ENCODE assay signal across 32 mouse cellular contexts in the genomic region with DNA sequence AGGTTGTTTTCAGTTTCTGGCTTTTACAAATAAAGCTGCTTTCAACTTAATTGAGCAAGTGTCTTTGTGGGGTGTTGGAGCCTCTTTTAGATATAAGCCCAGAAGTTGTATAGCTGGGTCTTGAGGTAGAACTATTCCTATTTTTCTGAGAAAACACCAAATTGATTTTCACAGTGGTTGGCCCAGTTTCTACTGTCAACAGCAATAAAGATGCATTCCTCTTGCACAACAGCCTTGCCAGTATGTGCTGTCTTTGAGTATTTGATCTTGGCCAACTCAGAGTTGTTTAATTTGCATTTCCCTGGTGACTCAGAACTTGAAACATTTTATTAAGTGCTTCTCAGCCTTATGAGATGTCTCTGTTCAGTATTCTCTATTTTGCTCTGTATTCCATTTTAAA. TPM values are rescaled to one million over a fixed set of nuclear protein-coding genes. Genes with fewer than 3 reads are reported as not detected.
"Had no signal": no experiment of that assay in that cellular context is flagged by ENCODE, and none has a peak within 500 bp of the region (broad histone marks: within the 10 kb centered on the region; RNA-seq: fewer than 3 reads in every experiment).

No protein-coding gene starts in this region.

- H3K27me3 ChIP-seq: heart, embryonic 12.5 days; hindbrain, embryonic 12.5 days; intestine, embryonic 15.5 days; limb, embryonic 13.5 days; limb, embryonic 15.5 days; liver, embryonic 12.5 days had no signal

- ATAC-seq: hindbrain, embryonic 16.5 days; inflammation-experienced regulatory T-cells, adult 6 months; intestine, embryonic 15.5 days; intestine, postnatal 0 days; liver, embryonic 12.5 days had no signal

- DNase-seq: gastrocnemius, adult 2 months; gastrocnemius, postnatal 10 days; gastrocnemius, postnatal 25 days; heart, adult 18-20 months; heart, postnatal 10 days; heart, postnatal 4 days; kidney, adult 18-20 months; kidney, adult 8-10 months; kidney, postnatal 14 days; kidney, postnatal 36 days; layer of hippocampus, adult 9-11 months; layer of hippocampus, postnatal 36 days; left cerebral cortex, postnatal 4 days had no signal

- H3K4me1 ChIP-seq: heart, embryonic 10.5 days; heart, embryonic 12.5 days; hindbrain, embryonic 10.5 days; hindbrain, embryonic 12.5 days; intestine, embryonic 15.5 days; limb, embryonic 13.5 days; limb, embryonic 15.5 days; liver, embryonic 12.5 days had no signal

- H3K4me3 ChIP-seq: gastrocnemius, adult 2 months; heart, embryonic 10.5 days; heart, embryonic 12.5 days; hindbrain, embryonic 10.5 days; hindbrain, embryonic 12.5 days; intestine, embryonic 15.5 days; limb, embryonic 13.5 days; limb, embryonic 15.5 days; liver, embryonic 12.5 days had no signal

- H3K36me3 ChIP-seq: heart, embryonic 10.5 days; heart, embryonic 12.5 days; hindbrain, embryonic 10.5 days; hindbrain, embryonic 12.5 days; intestine, embryonic 15.5 days; limb, embryonic 13.5 days; limb, embryonic 15.5 days; liver, embryonic 12.5 days had no signal

- H3K27ac ChIP-seq: gastrocnemius, adult 2 months; heart, embryonic 10.5 days; hindbrain, embryonic 10.5 days; hindbrain, embryonic 12.5 days; hindbrain, embryonic 14.5 days; intestine, embryonic 15.5 days; kidney, postnatal 0 days; limb, embryonic 13.5 days; limb, embryonic 15.5 days; liver, embryonic 12.5 days had no signal

- H3K4me2 ChIP-seq: heart, embryonic 12.5 days; hindbrain, embryonic 12.5 days; hindbrain, embryonic 14.5 days; intestine, embryonic 15.5 days; limb, embryonic 13.5 days; limb, embryonic 15.5 days; liver, embryonic 12.5 days had no signal

- H3K9ac ChIP-seq: heart, embryonic 12.5 days; hindbrain, embryonic 12.5 days; hindbrain, embryonic 14.5 days; intestine, embryonic 15.5 days; limb, embryonic 13.5 days; limb, embryonic 15.5 days; liver, embryonic 12.5 days had no signal

- H3K9me3 ChIP-seq: heart, embryonic 10.5 days; hindbrain, embryonic 12.5 days; intestine, embryonic 15.5 days; limb, embryonic 13.5 days; limb, embryonic 15.5 days; liver, embryonic 12.5 days had no signal

RNA-seq across cellular contexts. Expression of a gene that starts 10.7 kb away (rescaled TPM):
- polyA plus RNA-seq: heart, embryonic 10.5 days; heart, embryonic 12.5 days; heart, embryonic 14.5 days; heart, embryonic 16.5 days; hindbrain, embryonic 10.5 days; hindbrain, embryonic 12.5 days; hindbrain, embryonic 14.5 days; hindbrain, embryonic 16.5 days; inflammation-experienced regulatory T-cells, adult 6 months; intestine, embryonic 15.5 days; intestine, postnatal 0 days; kidney, embryonic 14.5 days; kidney, postnatal 0 days; large intestine, adult 2 months; limb, embryonic 11.5 days; limb, embryonic 13.5 days; limb, embryonic 15.5 days; liver, adult 2 months; liver, embryonic 12.5 days had no signal

RNA-seq across cellular contexts. Expression of a gene that starts 22.5 kb away (rescaled TPM):
- polyA plus RNA-seq: heart, embryonic 10.5 days; heart, embryonic 12.5 days; heart, embryonic 14.5 days; heart, embryonic 16.5 days; hindbrain, embryonic 10.5 days; hindbrain, embryonic 12.5 days; hindbrain, embryonic 14.5 days; hindbrain, embryonic 16.5 days; inflammation-experienced regulatory T-cells, adult 6 months; intestine, embryonic 15.5 days; intestine, postnatal 0 days; kidney, embryonic 14.5 days; kidney, postnatal 0 days; large intestine, adult 2 months; limb, embryonic 11.5 days; limb, embryonic 13.5 days; limb, embryonic 15.5 days; liver, adult 2 months; liver, embryonic 12.5 days had no signal
